Mouse (Mus musculus) lung, embryonic 15.5 days (tissue): Measurements from ENCODE around the gene Ankfn1. TPM values are rescaled to one million over a fixed set of nuclear protein-coding genes. Genes with fewer than 3 reads are reported as not detected.

Experiments
- ATAC-seq: fragments of 200-750 bp; cut with Nextera tagmentation; 2 replicates; pipeline ENCODE4 v1.8.0; 2017; ENCODE audit warnings: moderate number of reproducible peaks, borderline replicate concordance; ENCODE audit not compliant: low FRiP score, low TSS enrichment; ENCODE audit errors: extremely low read depth
- H3K27ac ChIP-seq: fragments of 300-500 bp; sonication (generic); 2 replicates; pipeline ENCODE4 v1.5.1; 2015; ENCODE audit warnings: moderate library complexity, mild to moderate bottlenecking, inconsistent platforms
- H3K27me3 ChIP-seq: fragments of 300-500 bp; sonication (generic); 2 replicates; pipeline ENCODE4 v1.6.1; 2015; ENCODE audit warnings: inconsistent platforms
- H3K36me3 ChIP-seq: fragments of 300-500 bp; sonication (generic); 2 replicates; pipeline ENCODE4 v1.6.1; 2015; ENCODE audit warnings: inconsistent platforms
- H3K4me1 ChIP-seq: fragments of 300-500 bp; sonication (generic); 2 replicates; pipeline ENCODE4 v1.6.1; 2015; ENCODE audit warnings: inconsistent platforms
- H3K4me2 ChIP-seq: fragments of 300-500 bp; sonication (generic); 2 replicates; pipeline ENCODE4 v1.6.1; 2015; ENCODE audit warnings: inconsistent platforms, mild to moderate bottlenecking, moderate library complexity
- H3K4me3 ChIP-seq: fragments of 300-500 bp; sonication (generic); 2 replicates; pipeline ENCODE4 v1.5.1; 2015; ENCODE audit warnings: mild to moderate bottlenecking, inconsistent platforms
- H3K9ac ChIP-seq: fragments of 300-500 bp; sonication (generic); 2 replicates; pipeline ENCODE4 v1.6.1; 2015; ENCODE audit warnings: inconsistent platforms
- H3K9me3 ChIP-seq: fragments of 300-500 bp; sonication (generic); 2 replicates; pipeline ENCODE4 v1.6.1; 2016; ENCODE audit warnings: inconsistent platforms
- WGBS: fragments of 180-500 bp; shearing (Covaris S2); methylation state at CpG from one replicate; pipeline ENCODE4 v1.1.7; 2015; 5-methylcytosine and 5-hydroxymethylcytosine counted together
- polyA plus RNA-seq: library from polyadenylated mRNA; unstranded; fragments of >200 nt; fragmentation: Nextera tagmentation; extraction: Ambion mirVana; gene quantifications from 2 replicates; pipeline ENCODE4 v1.2.1, GENCODE M21; 2015

Gene Ankfn1
- polyA plus RNA-seq, 1 experiment from 2014 or later: 1.8 TPM

GRCm38 (mm10) chr11:89403436-89403835, 374.0 kb downstream of the Ankfn1 start:
- Histone ChIP-seq H3K4me3 (no peak overlapping the region), H3K27me3 (no peaks in the 10 kb centered on the region), H3K9ac (no peak overlapping the region), H3K9me3 (no peaks in the 10 kb centered on the region), H3K4me1 (no peaks in the 10 kb centered on the region), H3K36me3 (no peaks in the 10 kb centered on the region), H3K4me2 (no peak overlapping the region), H3K27ac (no peak overlapping the region)
- ATAC-seq: no peak
- WGBS: 93% methylated on average over 14 of the region's 14 CpGs

- Histone ChIP-seq H3K27ac (no peak overlapping the region), H3K36me3 (no peaks in the 10 kb centered on the region), H3K4me1 (peaks cover 3% of the 10 kb centered on the region), H3K9me3 (no peaks in the 10 kb centered on the region), H3K9ac (no peak overlapping the region), H3K4me3 (no peak overlapping the region), H3K4me2 (no peak overlapping the region), H3K27me3 (no peaks in the 10 kb centered on the region)
- no peak for ATAC-seq
- 62% methylated on average over 2 of the region's 2 CpGs for WGBS
These were observed 388.6 kb downstream of the Ankfn1 start for GRCm38 (mm10) chr11:89388851-89389250.

GRCm38 (mm10) chr11:89382634-89383009, 394.8 kb downstream of the Ankfn1 start:
- Histone ChIP-seq H3K27me3 (no peaks in the 10 kb centered on the region), H3K4me2 (no peak overlapping the region; the same call in 1 of the 2 replicates), H3K9ac (no peak overlapping the region)

GRCm38 (mm10) chr11:89381782-89382633, 395.4 kb downstream of the Ankfn1 start:
- Histone ChIP-seq H3K4me3 (no peak overlapping the region), H3K4me2 (no peak overlapping the region; the same call in 1 of the 2 replicates), H3K4me1 (peaks cover 26% of the 10 kb centered on the region), H3K27me3 (no peaks in the 10 kb centered on the region), H3K36me3 (no peaks in the 10 kb centered on the region), H3K9ac (no peak overlapping the region), H3K27ac (peak overlapping the region; percentile 73), H3K9me3 (no peaks in the 10 kb centered on the region)
- ATAC-seq: peak; percentile 73
- 20% methylated on average over 8 of the region's 8 CpGs for WGBS

More at GRCm38 (mm10) chr11:89382634-89383009, 394.8 kb downstream of the Ankfn1 start:
- peaks cover 26% of the 10 kb centered on the region for H3K4me1 ChIP-seq
- WGBS: 30% methylated on average over 2 of the region's 2 CpGs
- H3K9me3 ChIP-seq: no peaks in the 10 kb centered on the region
- peak overlapping the region; percentile 73 for H3K27ac ChIP-seq
- no peaks in the 10 kb centered on the region for H3K36me3 ChIP-seq
- H3K4me3 ChIP-seq: no peak overlapping the region
- ATAC-seq: 0 out of 2 replicates have a peak, but pooled peaks have one; percentile 31

- no peaks in the 10 kb centered on the region for H3K9me3 ChIP-seq
- no peak overlapping the region for H3K4me2 ChIP-seq
- no peaks in the 10 kb centered on the region; the same call in 1 of the 2 replicates for H3K4me1 ChIP-seq
- no peak overlapping the region for H3K27ac ChIP-seq
- no peak for ATAC-seq
- H3K9ac ChIP-seq: no peak overlapping the region
- H3K4me3 ChIP-seq: no peak overlapping the region
- WGBS: 83% methylated on average over 14 of the region's 14 CpGs
- H3K36me3 ChIP-seq: no peaks in the 10 kb centered on the region
- no peaks in the 10 kb centered on the region for H3K27me3 ChIP-seq
These were observed 406.5 kb downstream of the Ankfn1 start for GRCm38 (mm10) chr11:89370941-89371340.

GRCm38 (mm10) chr11:89370373-89370772, 407.1 kb downstream of the Ankfn1 start:
- no peak overlapping the region for H3K4me2 ChIP-seq
- no peak for ATAC-seq
- H3K27me3 ChIP-seq: no peaks in the 10 kb centered on the region
- H3K9me3 ChIP-seq: no peaks in the 10 kb centered on the region
- no peaks in the 10 kb centered on the region; the same call in 1 of the 2 replicates for H3K4me1 ChIP-seq
- WGBS: 63% methylated on average over 7 of the region's 7 CpGs
- no peak overlapping the region for H3K9ac ChIP-seq
- H3K36me3 ChIP-seq: no peaks in the 10 kb centered on the region
- H3K4me3 ChIP-seq: no peak overlapping the region
- no peak overlapping the region for H3K27ac ChIP-seq

GRCm38 (mm10) chr11:89363981-89364380, 413.5 kb downstream of the Ankfn1 start:
- H3K9ac ChIP-seq: no peak overlapping the region
- H3K36me3 ChIP-seq: no peaks in the 10 kb centered on the region
- H3K27me3 ChIP-seq: no peaks in the 10 kb centered on the region
- H3K4me2 ChIP-seq: no peak overlapping the region
- H3K9me3 ChIP-seq: no peaks in the 10 kb centered on the region
- peaks cover 14% of the 10 kb centered on the region for H3K4me1 ChIP-seq
- H3K27ac ChIP-seq: no peak overlapping the region
- 75% methylated on average over 3 of the region's 3 CpGs for WGBS
- no peak for ATAC-seq
- no peak overlapping the region for H3K4me3 ChIP-seq

- Histone ChIP-seq H3K27ac (no peak overlapping the region), H3K27me3 (no peaks in the 10 kb centered on the region), H3K4me1 (peaks cover 17% of the 10 kb centered on the region), H3K9ac (no peak overlapping the region), H3K4me3 (no peak overlapping the region), H3K4me2 (no peak overlapping the region), H3K9me3 (no peaks in the 10 kb centered on the region), H3K36me3 (no peaks in the 10 kb centered on the region)
- WGBS: 85% methylated on average over 3 of the region's 3 CpGs
- ATAC-seq: no peak
These were observed 416.6 kb downstream of the Ankfn1 start for GRCm38 (mm10) chr11:89360895-89361294.

GRCm38 (mm10) chr11:89358546-89358945, 418.9 kb downstream of the Ankfn1 start:
- H3K4me3 ChIP-seq: no peak overlapping the region
- no peak for ATAC-seq
- peaks cover 19% of the 10 kb centered on the region for H3K4me1 ChIP-seq
- H3K27me3 ChIP-seq: no peaks in the 10 kb centered on the region
- 74% methylated on average over 5 of the region's 5 CpGs for WGBS
- H3K9ac ChIP-seq: no peak overlapping the region
- H3K4me2 ChIP-seq: no peak overlapping the region
- H3K27ac ChIP-seq: no peak overlapping the region
- no peaks in the 10 kb centered on the region for H3K36me3 ChIP-seq
- no peaks in the 10 kb centered on the region for H3K9me3 ChIP-seq

- 49% methylated on average over 2 of the region's 2 CpGs for WGBS
- Histone ChIP-seq H3K27me3 (no peaks in the 10 kb centered on the region), H3K9me3 (no peaks in the 10 kb centered on the region), H3K4me2 (no peak overlapping the region), H3K27ac (no peak overlapping the region), H3K9ac (no peak overlapping the region), H3K4me1 (peaks cover 16% of the 10 kb centered on the region), H3K36me3 (no peaks in the 10 kb centered on the region), H3K4me3 (no peak overlapping the region)
- ATAC-seq: no peak
These were observed 421.0 kb downstream of the Ankfn1 start for GRCm38 (mm10) chr11:89356479-89356878.

GRCm38 (mm10) chr11:89356018-89356417, 421.4 kb downstream of the Ankfn1 start:
- ATAC-seq: no peak
- peaks cover 11% of the 10 kb centered on the region; the same call in 1 of the 2 replicates for H3K4me1 ChIP-seq
- no peak overlapping the region for H3K4me3 ChIP-seq
- H3K27me3 ChIP-seq: no peaks in the 10 kb centered on the region
- no peaks in the 10 kb centered on the region for H3K9me3 ChIP-seq
- H3K27ac ChIP-seq: no peak overlapping the region
- no peak overlapping the region for H3K4me2 ChIP-seq
- 58% methylated on average over 5 of the region's 5 CpGs for WGBS
- H3K9ac ChIP-seq: no peak overlapping the region
- H3K36me3 ChIP-seq: no peaks in the 10 kb centered on the region

GRCm38 (mm10) chr11:89340238-89340637, 437.2 kb downstream of the Ankfn1 start:
- WGBS: 30% methylated on average over 12 of the region's 12 CpGs
- no peak overlapping the region for H3K9ac ChIP-seq
- ATAC-seq: no peak
- H3K4me3 ChIP-seq: no peak overlapping the region
- no peaks in the 10 kb centered on the region for H3K9me3 ChIP-seq
- no peak overlapping the region; the same call in 1 of the 2 replicates for H3K27ac ChIP-seq
- no peaks in the 10 kb centered on the region for H3K27me3 ChIP-seq
- H3K36me3 ChIP-seq: no peaks in the 10 kb centered on the region
- H3K4me1 ChIP-seq: peaks cover 3% of the 10 kb centered on the region; the same call in 1 of the 2 replicates
- H3K4me2 ChIP-seq: no peak overlapping the region
